Mouse (Mus musculus) embryo, embryonic 10.5 days (tissue): Measurements from ENCODE around the gene Gm10309.

Experiments
- DNase-seq: peaks from one replicate; pipeline ENCODE4 v3.0.0-alpha.2; 2015; ENCODE audit warnings: low spot score

The Gm10309 gene

GRCm38 (mm10) chr17:86505183-86505631 is at the start of gene Gm10309:
TSS of gene Gm10309 (minus strand) at chr17:86505232.
- DNase-seq, result no peak

- no peak for DNase-seq
Observed at GRCm38 (mm10) chr17:86551995-86552394, 47.0 kb upstream of the Gm10309 start.

- DNase-seq, result no peak
Observed at GRCm38 (mm10) chr17:86551561-86551960, 46.5 kb upstream of the Gm10309 start.

- DNase-seq, result no peak
Observed at GRCm38 (mm10) chr17:86549128-86549527, 44.1 kb upstream of the Gm10309 start.

GRCm38 (mm10) chr17:86546529-86546928 is 41.5 kb upstream of the Gm10309 start:
- no peak for DNase-seq

- no peak for DNase-seq
Observed at GRCm38 (mm10) chr17:86539881-86540430, 34.9 kb upstream of the Gm10309 start.

GRCm38 (mm10) chr17:86535827-86536656 is 31.0 kb upstream of the Gm10309 start:
- DNase-seq, result peak; percentile 92

GRCm38 (mm10) chr17:86535096-86535495 is 30.1 kb upstream of the Gm10309 start:
- DNase-seq, result no peak

GRCm38 (mm10) chr17:86533549-86533851 is 28.5 kb upstream of the Gm10309 start:
- no peak for DNase-seq

- no peak for DNase-seq
Observed at GRCm38 (mm10) chr17:86532783-86533548, 27.9 kb upstream of the Gm10309 start.

GRCm38 (mm10) chr17:86531231-86531630 is 26.2 kb upstream of the Gm10309 start:
- DNase-seq, result no peak

- DNase-seq, result no peak
Observed at GRCm38 (mm10) chr17:86529411-86529810, 24.4 kb upstream of the Gm10309 start.

- DNase-seq, result no peak
Observed at GRCm38 (mm10) chr17:86529003-86529402, 24.0 kb upstream of the Gm10309 start.

- DNase-seq, result no peak
Observed at GRCm38 (mm10) chr17:86527298-86527697, 22.3 kb upstream of the Gm10309 start.

GRCm38 (mm10) chr17:86526016-86526415 is 21.0 kb upstream of the Gm10309 start:
- DNase-seq, result no peak

- DNase-seq, result no peak
Observed at GRCm38 (mm10) chr17:86525075-86525474, 20.0 kb upstream of the Gm10309 start.

- no peak for DNase-seq
Observed at GRCm38 (mm10) chr17:86523843-86524242, 18.8 kb upstream of the Gm10309 start.

GRCm38 (mm10) chr17:86523374-86523773 is 18.3 kb upstream of the Gm10309 start:
- no peak for DNase-seq

- no peak for DNase-seq
Observed at GRCm38 (mm10) chr17:86522649-86523048, 17.6 kb upstream of the Gm10309 start.

- DNase-seq, result no peak
Observed at GRCm38 (mm10) chr17:86521252-86521651, 16.2 kb upstream of the Gm10309 start.

GRCm38 (mm10) chr17:86518604-86519003 is 13.6 kb upstream of the Gm10309 start:
- DNase-seq, result no peak

GRCm38 (mm10) chr17:86516630-86517029 is 11.6 kb upstream of the Gm10309 start:
- no peak for DNase-seq
